Mouse (Mus musculus) liver, adult 2 months (tissue): ENCODE measurements around the gene Crebl2.

Source experiments
- CTCF ChIP-seq: fragments of 200-500 bp; IDR thresholded peaks from 2 replicates; pipeline ENCODE4 v1.5.1; 2011; ENCODE audit warnings: low read depth, low read length, control low read depth
- POLR2A ChIP-seq: fragments of 200-500 bp; IDR thresholded peaks from 2 replicates; pipeline ENCODE4 v1.6.1; 2011; ENCODE audit warnings: low read length, control low read depth; ENCODE audit not compliant: insufficient read depth; ENCODE audit errors: extremely low read depth

DNA sequence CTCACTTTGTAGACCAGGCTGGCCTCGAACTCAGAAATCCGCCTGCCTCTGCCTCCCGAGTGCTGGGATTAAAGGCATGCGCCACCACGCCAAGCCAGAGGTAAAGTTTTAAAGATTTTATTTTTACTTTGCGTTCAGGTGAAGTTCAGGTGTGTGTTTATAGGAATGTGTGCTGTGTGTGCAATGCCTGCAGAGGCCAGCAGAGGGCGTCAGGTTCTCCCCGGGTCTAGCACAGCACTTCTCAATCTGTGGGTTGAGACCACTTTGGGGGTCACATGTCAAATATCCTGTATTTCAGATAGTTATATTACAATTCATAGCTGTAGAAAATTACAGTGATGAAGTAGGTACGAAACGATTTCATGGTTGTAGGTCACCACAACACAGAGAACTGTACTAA lies 7.1 kb upstream of the Crebl2 start:
- TF ChIP-seq CTCF (peak; percentile 81), POLR2A (no peak)
